Mouse (Mus musculus) stomach, postnatal 0 days (tissue): ENCODE results near the gene Ankrd39.

Source experiments
- CTCF ChIP-seq: IDR thresholded peaks from 2 replicates; pipeline ENCODE4 v1.5.1; 2016; ENCODE audit warnings: antibody characterized with exemption, low read depth, mild to moderate bottlenecking, moderate library complexity
- EP300 ChIP-seq: optimal IDR thresholded peaks from 2 replicates; pipeline ENCODE3; 2016; ENCODE audit warnings: antibody characterized with exemption

- TF ChIP-seq CTCF (no peak), EP300 (no peak)
These were observed 16.3 kb downstream of the Ankrd39 start for GRCm38 (mm10) chr1:36530962-36531361.
